Mouse (Mus musculus) NIH3T3 (cell line): ENCODE measurements around the gene Tor2a.

Source experiments
- DNase-seq: peaks from one replicate; pipeline ENCODE4 v3.0.0-alpha.2; 2012; ENCODE audit warnings: low read depth

The Tor2a gene

DNA sequence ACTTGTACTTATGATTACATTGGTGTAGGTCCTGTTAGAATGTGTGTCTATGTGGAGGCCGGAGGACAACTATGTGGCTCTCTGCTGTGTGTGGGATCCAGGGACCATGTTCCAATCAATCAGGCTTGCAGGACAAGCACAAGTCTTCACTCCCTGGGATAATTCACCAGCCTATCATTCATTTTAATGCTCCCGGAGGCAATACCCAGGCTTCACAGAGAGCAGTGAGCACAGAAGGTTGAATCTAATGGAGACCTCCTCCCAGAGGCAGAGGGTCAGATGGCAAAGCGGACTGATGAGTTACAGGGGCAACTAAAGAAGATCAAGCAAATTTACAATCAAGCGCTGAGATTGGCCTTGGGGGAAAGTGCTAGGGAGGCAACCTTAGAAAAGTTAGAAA is 27.5 kb upstream of the Tor2a start:
- DNase-seq: no peak

DNA sequence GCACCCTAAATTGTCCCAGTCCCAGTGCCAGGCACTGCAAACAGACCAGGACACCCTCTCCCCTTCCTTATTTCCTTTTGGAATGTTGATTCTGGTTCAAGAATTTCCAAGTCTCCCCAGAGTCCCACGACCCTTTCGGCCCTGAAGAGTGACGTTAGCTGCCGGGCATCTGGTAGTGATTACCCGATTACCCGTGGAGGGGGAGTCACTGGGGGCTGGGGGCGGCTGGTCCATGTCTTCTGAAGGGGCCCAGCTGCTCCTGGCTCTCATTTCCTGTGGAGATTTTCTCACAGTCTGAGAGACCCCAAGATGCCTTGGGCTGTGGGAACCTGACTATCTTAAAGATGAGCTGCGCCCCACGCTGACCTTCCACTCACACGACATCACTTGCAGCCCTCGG is 26.2 kb upstream of the Tor2a start:
- DNase-seq: peak; percentile 62

DNA sequence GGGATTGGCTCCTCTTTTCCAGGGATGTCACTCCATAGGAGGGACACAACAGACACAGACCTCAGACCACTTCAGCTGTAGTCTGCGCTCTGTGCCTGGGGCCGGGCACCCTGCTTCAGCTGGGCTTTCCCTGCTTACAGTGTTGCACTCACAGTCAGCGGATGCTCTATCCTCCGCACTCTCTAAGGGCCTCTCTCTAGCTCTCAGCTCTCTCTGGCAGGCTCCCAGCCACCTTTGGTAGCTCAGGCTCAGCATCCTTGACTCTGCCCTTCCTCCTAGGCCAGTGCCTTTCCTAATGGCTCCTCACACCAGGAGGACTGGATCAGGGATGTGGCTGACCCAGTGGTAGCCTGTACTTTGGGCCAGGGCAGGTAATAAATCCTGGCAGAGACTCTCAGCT is 25.1 kb upstream of the Tor2a start:
- no peak for DNase-seq

DNA sequence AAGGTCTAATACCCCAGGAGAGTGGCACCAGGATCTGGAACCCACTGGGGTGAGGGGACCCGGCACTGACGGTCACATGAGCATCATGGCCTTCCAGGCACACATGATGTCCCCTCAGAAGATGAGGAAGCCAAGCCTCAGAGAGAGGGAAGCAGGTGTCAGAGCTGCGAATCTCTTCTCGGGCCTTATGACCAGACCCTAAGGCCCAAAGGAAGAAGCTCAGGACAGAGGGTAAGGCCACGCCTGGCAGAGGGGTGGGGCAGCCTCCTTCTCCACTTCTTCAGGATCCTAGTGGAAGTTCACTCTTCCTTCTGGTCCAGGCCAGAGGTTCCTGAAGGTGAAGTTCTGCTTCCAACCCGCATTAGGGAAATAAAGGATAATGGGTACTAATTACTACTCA is 24.3 kb upstream of the Tor2a start:
- DNase-seq: no peak

DNA sequence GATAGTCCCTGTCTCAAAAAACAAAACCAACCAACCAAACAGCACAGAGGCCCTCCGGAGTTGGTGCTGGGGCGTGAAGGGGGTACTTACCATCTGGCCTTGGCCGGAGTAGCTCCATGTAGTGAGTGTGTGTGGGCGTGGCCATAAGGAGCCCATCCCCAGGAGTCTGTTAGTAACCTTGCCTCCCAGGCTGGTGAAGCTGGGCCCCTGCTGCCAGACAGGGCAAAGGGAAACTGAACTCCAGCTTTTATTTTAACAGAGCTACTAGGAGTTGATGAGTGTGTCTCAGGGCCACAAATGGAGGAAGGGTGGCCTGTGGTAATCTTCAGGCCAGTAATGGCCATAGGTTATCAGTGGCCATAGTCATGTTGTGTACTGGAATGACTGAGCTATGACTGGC is 22.6 kb upstream of the Tor2a start:
- no peak for DNase-seq

DNA sequence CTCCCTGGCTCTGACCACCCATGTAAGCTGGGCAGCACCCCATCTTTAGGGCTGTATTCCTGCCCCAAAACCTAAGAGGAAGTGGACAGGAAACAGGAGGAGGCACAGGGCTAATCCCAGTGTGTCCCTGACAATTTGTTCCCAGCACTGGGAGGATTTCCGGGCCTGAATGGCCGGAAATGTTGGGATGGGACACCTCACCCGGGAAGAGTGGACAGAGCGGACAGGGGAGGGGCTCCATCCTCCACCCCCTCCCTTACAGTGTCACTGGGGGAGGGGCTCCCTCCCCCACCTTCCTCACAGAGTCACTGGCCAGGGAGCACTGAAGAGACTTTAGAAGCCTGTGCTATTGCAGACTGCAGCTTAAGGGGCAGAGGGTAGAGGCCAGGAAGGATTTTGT is 22.1 kb upstream of the Tor2a start:
- DNase-seq: no peak

DNA sequence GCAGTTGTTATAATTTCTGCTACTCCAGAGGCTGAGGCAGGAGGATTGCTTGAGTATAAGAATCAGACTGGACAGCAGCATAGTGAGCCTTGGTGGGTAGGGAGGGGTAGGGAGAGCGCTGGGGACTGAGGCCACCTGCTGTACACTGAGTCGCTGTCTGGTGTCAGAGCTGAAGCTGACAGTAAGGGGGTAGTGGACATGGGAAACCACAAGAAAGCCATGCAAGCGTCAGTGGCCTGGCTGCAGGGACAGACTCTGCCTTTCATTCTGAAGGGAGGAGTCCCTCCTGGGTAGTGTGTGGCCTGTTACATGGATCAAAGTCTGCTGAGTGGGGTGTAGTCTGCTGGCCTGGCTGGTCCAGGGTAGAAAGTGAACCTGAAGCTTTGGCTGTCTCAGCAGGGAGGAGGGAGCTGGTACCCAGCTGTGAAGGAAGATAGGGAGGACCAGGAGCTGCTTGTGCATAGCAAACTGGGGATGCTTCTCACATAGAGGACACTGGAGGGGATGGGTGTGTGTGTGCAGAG is 20.7 kb upstream of the Tor2a start:
- no peak for DNase-seq

DNA sequence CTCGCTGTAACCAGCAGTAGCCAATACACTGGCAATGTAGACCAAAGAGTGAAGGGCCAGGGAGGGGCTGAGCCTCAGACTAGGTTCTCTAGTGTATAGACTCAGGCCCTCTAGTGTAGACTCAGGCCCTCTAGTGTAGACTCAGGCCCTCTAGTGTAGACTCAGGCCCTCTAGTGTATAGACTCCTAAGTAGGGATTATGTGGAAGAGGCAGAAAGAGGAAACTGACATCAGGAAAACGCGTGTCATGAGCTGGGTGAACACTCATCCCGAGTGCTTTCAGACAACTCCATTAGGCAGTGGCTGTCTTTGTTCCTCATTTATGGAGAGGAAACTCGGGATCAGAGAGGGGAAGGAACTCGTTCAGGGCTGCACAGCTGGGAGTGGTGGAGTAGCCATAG is 20.0 kb upstream of the Tor2a start:
- no peak for DNase-seq

DNA sequence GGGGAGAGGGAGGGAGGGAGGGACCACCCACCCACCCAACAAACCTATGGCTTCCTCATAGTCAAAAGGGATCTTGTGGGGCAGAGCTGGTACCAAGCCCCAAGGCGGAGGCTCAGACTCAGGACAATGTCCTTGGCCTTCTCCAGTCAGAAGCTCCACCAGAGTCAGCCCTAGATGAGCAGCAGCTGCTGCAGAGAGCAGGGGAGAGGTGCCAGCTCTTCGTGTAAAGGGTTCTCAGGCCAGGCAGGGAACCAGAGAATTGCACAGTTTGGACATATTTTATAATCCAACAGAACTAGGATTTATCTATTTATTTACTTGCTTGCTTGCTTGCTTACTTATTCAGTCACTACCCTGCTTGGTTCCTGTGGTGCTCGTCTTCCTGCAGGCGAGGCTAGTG is 17.7 kb upstream of the Tor2a start:
- no peak for DNase-seq

DNA sequence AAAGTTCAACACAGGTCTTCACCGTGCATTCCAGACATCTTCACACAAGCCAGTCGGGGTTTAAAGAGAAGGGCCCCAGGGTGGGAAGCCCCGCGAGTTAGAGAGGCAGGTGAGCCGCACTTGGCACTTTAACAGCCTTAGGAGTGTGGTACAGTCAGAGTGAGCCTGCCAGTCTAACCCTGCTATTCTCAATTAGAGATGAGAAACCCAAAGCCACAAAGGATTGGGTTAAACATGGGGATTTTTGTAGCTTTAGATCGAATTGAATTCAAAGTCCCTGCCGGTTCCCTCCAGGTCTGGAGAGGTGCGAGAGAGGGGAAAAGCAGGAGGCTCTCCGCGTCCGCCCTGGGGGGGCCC is 16.1 kb upstream of the Tor2a start, which contains the start of gene 6330409D20Rik:
Gene 6330409D20Rik (minus strand): TSS at position 101 of the 357 bp plus-strand sequence.
- DNase-seq: no peak

DNA sequence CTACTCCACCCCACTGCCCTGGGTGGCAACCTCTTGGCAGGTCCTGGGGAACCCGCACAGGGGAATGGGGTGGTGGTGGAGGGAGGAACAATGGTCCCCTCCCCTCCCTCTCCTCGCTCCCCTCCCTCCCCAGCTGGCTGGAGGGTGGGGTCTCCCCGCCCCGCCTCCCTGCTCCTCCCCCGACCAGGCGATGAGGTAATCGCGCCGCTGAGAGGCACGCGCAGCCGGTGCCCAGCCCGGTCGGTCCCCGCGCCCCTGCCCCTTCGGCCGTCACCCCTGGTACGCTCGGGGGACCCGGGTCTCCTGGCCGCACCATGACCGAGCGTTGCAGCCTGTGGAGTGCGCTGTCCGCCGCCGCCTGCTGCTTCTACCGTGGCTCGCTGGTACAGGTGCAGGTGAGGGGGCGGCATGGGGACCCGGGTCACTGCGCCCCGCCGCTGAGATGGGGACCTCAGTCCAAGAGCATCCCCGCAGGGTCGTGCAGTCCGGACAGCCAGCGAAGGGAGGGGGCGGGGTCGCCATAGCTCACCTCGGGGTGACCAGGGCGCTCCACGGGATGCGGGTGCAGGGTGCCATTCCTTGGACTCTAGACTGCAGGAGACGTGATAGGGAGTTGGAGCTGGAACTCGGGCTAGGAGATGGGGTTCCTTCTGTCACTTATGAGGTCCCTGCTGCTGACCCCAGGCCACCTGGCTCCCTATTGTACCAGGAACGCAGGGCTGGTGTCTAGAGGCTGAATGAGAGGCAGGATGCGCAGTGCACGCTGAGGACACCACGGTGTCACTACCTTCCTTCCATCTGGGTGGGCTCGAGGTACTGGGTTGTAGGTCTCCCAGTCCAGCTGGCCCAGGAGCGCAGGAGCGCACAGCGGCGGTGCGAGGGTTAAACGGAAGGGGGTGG is 15.5 kb upstream of the Tor2a start:
- DNase-seq: no peak

DNA sequence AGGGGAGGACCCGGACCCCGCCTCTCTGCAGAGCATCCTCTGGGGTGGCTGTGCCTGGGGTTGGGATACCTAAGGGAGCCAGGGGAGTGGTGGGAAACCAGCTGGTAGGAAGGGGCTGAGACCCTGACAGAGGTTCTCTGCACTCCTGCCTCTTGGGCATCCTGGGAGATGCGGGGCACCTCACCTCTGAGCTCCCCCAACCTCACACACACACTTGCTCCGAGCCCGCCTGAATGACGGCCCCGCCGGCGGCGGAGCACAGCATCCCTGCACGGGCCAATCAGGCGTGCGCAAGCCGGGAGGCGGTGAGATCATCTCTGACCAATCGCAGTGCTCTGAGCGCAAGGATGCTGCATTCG is 14.9 kb upstream of the Tor2a start:
- DNase-seq: no peak

DNA sequence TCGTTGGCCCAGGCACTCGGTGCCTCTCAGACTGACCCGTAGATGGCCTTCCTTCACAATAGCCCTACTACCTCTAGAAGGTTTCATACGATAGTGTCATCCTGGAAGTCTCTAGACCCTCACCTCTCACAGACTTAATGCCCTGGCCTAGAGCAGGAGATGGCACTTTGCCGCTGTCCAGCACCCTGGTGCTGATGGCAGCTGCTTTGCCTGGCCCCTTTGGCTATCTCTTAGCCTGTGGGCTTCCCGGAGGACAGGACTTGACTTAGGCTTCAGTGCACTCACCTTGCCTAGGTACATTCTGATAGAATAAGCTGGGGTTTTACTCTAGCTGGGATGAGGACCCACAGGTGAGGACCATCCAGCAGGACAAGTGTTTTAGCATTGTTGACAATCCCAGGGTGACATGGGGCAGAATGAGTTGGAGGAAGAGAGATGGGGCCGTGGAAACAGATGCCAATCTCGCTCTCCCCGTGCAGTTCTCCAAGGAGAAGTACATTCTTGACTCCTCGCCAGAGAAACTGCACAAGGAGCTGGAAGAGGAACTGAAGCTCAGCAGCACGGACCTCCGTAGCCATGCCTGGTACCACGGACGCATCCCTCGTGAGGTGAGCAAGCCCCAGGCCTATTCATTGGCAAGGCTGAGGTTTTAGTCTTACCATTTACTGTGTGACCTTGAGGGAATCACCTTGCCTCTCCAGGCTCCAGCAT is 12.6 kb upstream of the Tor2a start:
- peak; percentile 59 for DNase-seq

DNA sequence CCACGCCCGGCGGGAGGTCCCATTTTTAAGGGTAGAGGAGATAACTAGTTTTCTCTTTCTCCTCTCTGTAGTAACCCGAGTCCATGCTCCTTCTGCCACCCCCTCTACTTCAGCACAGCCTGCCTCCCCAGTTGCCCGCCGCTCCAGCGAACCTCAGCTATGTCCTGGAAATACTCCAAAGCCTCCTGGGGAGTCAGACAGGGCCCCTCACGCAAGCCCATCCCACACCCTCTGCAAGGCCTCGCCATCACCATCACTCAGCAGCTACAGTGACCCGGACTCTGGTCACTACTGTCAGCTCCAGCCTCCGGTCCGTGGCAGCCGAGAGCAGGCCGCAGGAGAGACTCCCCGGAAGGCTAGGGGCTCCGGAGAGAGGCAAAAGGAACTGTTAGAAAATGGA is 8.0 kb upstream of the Tor2a start:
- DNase-seq: no peak

DNA sequence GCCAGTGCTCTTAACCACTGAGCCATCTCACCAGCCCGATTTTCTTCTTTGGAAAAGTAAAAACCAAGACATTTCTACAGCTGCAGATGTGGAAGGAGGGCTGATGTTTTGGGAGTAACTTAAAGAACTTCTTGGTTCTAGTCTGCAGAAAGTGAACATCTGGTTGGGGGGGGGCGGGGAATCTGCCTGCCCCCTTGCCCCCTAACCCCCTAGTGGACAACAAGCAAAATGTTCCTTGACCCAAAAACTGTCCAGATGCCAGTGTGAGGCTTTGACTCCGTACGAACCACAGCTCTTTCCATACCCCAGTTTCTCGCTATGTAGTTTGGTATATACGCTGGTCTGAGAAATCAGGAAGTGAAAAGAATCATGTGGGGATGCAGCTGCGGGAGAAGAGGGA is 6.8 kb upstream of the Tor2a start:
- no peak for DNase-seq

DNA sequence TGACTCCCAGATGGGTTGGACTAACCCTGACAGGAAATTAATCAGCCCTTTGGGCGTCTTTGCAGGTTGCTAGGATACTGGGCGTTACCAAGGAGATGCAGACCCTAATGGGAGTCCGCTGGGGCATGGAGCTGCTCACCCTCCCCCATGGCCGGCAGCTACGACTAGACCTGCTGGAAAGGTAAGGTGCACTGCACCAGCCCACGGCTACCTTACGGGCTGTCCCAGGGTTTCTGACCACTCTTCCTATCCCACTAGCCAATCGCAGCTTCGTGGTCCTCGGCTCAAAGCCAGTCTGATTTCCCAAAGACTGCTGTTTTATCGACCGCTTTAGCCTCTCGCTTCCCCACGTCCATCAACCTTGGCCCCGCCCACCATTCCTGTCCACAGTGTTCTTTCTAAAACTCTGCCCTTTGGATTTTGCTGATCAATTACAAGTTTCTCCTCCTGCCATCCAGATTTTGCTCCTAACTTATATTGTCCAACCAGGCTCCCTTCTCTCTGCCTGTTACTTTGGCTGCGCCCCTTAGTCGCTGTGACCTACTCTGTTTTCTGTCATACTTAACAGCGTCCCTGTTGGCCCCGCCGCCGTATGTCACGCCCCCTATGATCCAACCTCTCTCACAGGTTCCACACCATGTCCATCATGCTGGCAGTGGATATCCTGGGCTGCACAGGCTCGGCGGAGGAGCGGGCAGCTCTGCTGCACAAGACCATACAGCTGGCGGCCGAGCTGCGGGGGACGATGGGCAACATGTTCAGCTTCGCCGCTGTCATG is 6.0 kb upstream of the Tor2a start:
- DNase-seq: no peak

DNA sequence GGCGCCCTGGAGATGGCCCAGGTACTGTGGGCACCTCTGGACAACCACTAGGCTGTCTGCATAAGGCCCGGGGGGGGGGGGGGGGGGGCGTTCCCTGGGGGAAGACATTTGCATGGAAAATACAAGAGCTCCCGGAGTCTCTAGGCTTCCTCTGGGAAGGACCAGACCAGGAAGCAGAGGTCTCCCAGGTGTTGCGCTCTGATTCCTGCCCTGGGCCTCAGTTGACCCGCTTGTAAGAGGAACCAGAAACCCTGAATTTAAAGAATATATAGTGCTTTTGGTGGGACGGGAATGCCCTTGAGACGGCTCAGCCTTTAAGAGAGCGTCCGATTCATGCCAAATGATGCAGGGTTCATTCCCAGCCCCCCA is 5.4 kb upstream of the Tor2a start:
- DNase-seq: no peak

DNA sequence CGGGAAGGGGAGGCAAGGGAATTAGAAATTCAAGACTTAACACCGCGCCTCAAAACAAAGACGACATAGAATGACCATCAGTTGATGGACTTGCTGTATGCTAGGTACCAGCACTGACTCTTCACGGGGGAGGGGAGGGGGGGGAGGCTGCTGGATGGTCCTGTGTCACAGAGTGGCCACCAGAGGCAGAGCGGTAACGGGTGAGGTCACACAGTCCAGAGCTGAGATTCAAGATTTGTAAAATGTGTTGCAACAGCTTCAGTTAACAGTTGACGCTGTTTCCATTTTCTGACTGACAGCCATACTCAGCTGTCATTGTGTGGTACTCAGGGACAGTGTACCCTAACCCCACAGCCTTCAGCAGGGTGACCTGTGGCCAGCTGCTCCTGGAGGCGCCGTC is 4.9 kb upstream of the Tor2a start:
- DNase-seq: no peak

DNA sequence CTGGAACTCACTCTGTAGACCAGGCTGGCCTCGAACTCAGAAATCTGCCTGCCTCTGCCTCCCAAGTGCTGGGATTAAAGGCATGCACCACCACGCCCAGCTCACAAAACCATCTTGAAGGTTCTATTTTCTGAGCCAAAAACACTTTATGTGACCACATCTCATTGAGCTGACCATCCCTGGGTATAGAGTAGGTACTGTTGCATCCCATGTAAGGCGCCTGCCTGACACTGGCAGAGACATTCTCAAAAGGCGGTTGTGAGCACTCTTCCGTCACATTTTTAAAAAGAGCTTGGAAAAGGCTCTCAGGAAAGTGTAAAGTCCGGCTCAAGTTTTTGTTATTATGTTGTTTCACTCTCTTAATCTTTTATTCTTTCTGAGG is 369 bp upstream of the Tor2a start:
- no peak for DNase-seq

DNA sequence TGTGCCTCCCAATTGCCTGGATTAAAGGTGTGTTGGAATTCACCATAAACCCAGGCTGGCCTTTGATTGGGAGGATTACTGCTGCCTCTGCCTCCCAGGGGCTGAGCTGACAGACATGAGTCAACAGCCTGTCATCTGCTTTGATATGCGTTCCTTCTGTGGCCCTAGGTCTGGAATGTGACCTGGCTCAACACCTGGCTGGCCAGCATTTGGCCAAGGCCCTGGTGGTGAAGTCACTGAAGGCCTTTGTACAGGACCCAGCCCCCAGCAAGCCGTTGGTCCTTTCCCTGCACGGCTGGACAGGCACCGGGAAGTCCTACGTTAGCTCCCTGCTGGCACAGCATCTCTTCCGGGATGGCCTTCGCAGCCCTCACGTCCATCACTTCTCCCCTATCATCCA is 1.5 kb downstream of the Tor2a start:
- peak; percentile 26 for DNase-seq

DNA sequence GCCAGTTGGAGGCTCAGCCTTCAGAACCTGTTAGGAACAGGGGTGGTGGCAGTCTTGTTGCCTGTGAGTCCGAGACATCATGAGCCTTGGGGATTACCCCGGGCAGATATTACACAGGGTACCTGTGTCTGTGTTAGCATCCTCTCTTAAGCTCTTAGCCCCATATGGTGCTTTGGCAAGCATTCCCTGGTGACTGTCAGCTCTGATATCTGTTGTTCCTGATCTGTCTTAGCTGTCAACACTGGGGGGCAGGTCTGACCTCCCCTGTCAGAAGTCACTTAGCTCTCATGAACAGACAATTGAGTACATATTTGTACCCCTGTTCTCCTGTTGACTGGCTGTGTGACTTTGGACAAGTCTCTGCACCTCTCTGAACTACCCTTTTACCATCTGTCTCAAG is 2.0 kb downstream of the Tor2a start:
- DNase-seq: no peak

DNA sequence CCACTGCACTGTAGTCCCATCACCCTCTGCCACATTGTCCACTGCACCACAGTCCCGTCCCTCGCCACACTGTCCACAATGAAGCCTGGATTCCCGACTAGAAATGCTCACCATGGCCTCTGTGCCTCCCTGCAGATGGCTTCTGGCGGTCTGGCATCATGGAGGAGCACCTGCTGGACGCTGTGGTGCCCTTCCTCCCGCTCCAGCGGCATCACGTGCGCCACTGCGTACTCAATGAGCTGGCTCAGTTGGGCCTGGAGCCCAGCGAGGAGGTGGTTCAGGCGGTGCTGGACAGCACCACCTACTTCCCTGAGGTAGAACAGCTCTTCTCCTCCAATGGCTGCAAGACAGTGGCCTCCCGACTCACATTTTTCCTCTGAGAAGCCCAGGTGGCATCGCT is 4.3 kb downstream of the Tor2a start:
- DNase-seq: no peak

DNA sequence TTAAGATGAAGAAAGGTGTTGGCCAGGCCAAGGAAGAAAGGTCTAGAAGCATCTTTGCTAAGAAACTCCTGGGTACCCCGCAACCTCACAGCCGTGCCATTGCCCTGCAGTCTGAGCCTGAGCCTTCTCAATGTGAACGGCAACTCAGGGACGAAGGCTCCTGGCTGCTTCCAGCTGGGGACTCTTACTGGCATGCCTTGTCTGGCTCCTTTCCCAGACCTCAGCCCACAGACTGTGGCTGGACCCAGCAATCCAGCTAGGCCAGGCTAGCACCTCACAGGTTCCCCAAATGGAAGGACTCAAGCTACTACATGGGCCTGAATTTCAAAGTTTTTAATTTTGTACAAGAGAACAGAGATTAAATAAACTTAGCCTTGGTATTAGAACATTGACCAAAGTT is 4.8 kb downstream of the Tor2a start:
- DNase-seq: no peak
